Mouse (Mus musculus): Measurements from ENCODE around the gene Tssk4. TPM values are rescaled to one million over a fixed set of nuclear protein-coding genes. Genes with fewer than 3 reads are reported as not detected.
A peak's percentile ranks its signal among the peaks of the same experiment; 100 is the strongest.

The Tssk4 gene
- polyA plus RNA-seq, 1 experiment from 2014 or later, result 0.72 TPM

GRCm38 (mm10) chr14:55637795-55638194 is 12.2 kb upstream of the Tssk4 start, which contains the start of gene Gm49378:
Gene Gm49378, minus strand, starts transcription at chr14:55637895.
- H3K4me1 ChIP-seq (ENCODE audit: control insufficient read depth, insufficient read depth, low read length), result peaks cover 16% of the 10 kb centered on the region
- no peaks in the 10 kb centered on the region for H3K27me3 ChIP-seq (ENCODE audit: control insufficient read depth, insufficient read depth, low read length)
- no peak within 1 kb of the TSS for H3K4me3 ChIP-seq (ENCODE audit: low read length)
- H3K9me3 ChIP-seq (ENCODE audit: control insufficient read depth, low read length), result no peaks in the 10 kb centered on the region
- no peak for ATAC-seq (ENCODE audit: low FRiP score, low TSS enrichment)
- no peak within 1 kb of the TSS for H3K9ac ChIP-seq (ENCODE audit: low read depth, low read length)
- peaks cover 70% of the 10 kb centered on the region for H3K36me3 ChIP-seq (ENCODE audit: control insufficient read depth, insufficient read depth, low read length)
- 93% methylated on average over 9 of the region's 9 CpGs for WGBS
- no peak within 1 kb of the TSS for H3K27ac ChIP-seq (ENCODE audit: low read depth, low read length)
- H3K4me2 ChIP-seq (replicated peaks; ENCODE audit: low read depth, low read length), result no peak within 1 kb of the TSS

GRCm38 (mm10) chr14:55640816-55641215 is 9.2 kb upstream of the Tssk4 start:
- Histone ChIP-seq H3K27me3 (ENCODE audit: control insufficient read depth, insufficient read depth, low read length) (no peaks in the 10 kb centered on the region), H3K4me2 (replicated peaks; ENCODE audit: low read depth, low read length) (no peak overlapping the region), H3K4me3 (ENCODE audit: low read length) (no peak overlapping the region), H3K4me1 (ENCODE audit: control insufficient read depth, insufficient read depth, low read length) (peaks cover 22% of the 10 kb centered on the region), H3K9ac (ENCODE audit: low read depth, low read length) (no peak overlapping the region), H3K9me3 (ENCODE audit: control insufficient read depth, low read length) (no peaks in the 10 kb centered on the region), H3K36me3 (ENCODE audit: control insufficient read depth, insufficient read depth, low read length) (peaks cover 55% of the 10 kb centered on the region), H3K27ac (ENCODE audit: low read depth, low read length) (no peak overlapping the region)
- 96% methylated on average over 14 of the region's 14 CpGs for WGBS
- ATAC-seq (ENCODE audit: low FRiP score, low TSS enrichment), result no peak

- 95% methylated on average over 13 of the region's 13 CpGs for WGBS
Observed at GRCm38 (mm10) chr14:55641291-55641690, 8.7 kb upstream of the Tssk4 start.

GRCm38 (mm10) chr14:55642679-55643059 is 7.3 kb upstream of the Tssk4 start:
- 17% methylated on average over 8 of the region's 8 CpGs for WGBS
- peak overlapping the region; percentile 92 for H3K27ac ChIP-seq (ENCODE audit: low read depth, low read length)
- no peaks in the 10 kb centered on the region for H3K9me3 ChIP-seq (ENCODE audit: control insufficient read depth, low read length)

More at GRCm38 (mm10) chr14:55641291-55641690, 8.7 kb upstream of the Tssk4 start:
- peaks cover 17% of the 10 kb centered on the region for H3K4me1 ChIP-seq (ENCODE audit: control insufficient read depth, insufficient read depth, low read length)
- no peaks in the 10 kb centered on the region for H3K27me3 ChIP-seq (ENCODE audit: control insufficient read depth, insufficient read depth, low read length)
- H3K9me3 ChIP-seq (ENCODE audit: control insufficient read depth, low read length), result no peaks in the 10 kb centered on the region
- ATAC-seq (ENCODE audit: low FRiP score, low TSS enrichment), result no peak
- H3K36me3 ChIP-seq (ENCODE audit: control insufficient read depth, insufficient read depth, low read length), result peaks cover 55% of the 10 kb centered on the region
- H3K27ac ChIP-seq (ENCODE audit: low read depth, low read length), result no peak overlapping the region
- no peak overlapping the region for H3K4me3 ChIP-seq (ENCODE audit: low read length)
- H3K9ac ChIP-seq (ENCODE audit: low read depth, low read length), result no peak overlapping the region
- no peak overlapping the region for H3K4me2 ChIP-seq (replicated peaks; ENCODE audit: low read depth, low read length)

GRCm38 (mm10) chr14:55643060-55643907 is 6.7 kb upstream of the Tssk4 start, which contains the start of gene Tm9sf1:
Gene Tm9sf1, minus strand, starts transcription at chr14:55643806.
- Histone ChIP-seq H3K9ac (ENCODE audit: low read depth, low read length) (peak within 1 kb of the TSS; percentile 93), H3K9me3 (ENCODE audit: control insufficient read depth, low read length) (no peaks in the 10 kb centered on the region), H3K4me1 (ENCODE audit: control insufficient read depth, insufficient read depth, low read length) (peaks cover 16% of the 10 kb centered on the region), H3K27ac (ENCODE audit: low read depth, low read length) (peak within 1 kb of the TSS; percentile 92), H3K4me2 (replicated peaks; ENCODE audit: low read depth, low read length) (peak within 1 kb of the TSS; percentile 74), H3K4me3 (ENCODE audit: low read length) (peak within 1 kb of the TSS; percentile 58), H3K36me3 (ENCODE audit: control insufficient read depth, insufficient read depth, low read length) (peaks cover 42% of the 10 kb centered on the region), H3K27me3 (ENCODE audit: control insufficient read depth, insufficient read depth, low read length) (no peaks in the 10 kb centered on the region)
- WGBS, result under 1% methylated on average over 86 of the region's 89 CpGs
- ATAC-seq (ENCODE audit: low FRiP score, low TSS enrichment), result peak; percentile 86

More at GRCm38 (mm10) chr14:55642679-55643059, 7.3 kb upstream of the Tssk4 start:
- Histone ChIP-seq H3K27me3 (ENCODE audit: control insufficient read depth, insufficient read depth, low read length) (no peaks in the 10 kb centered on the region), H3K4me3 (ENCODE audit: low read length) (peak overlapping the region; percentile 58), H3K4me2 (replicated peaks; ENCODE audit: low read depth, low read length) (peak overlapping the region; percentile 74), H3K36me3 (ENCODE audit: control insufficient read depth, insufficient read depth, low read length) (peaks cover 48% of the 10 kb centered on the region), H3K4me1 (ENCODE audit: control insufficient read depth, insufficient read depth, low read length) (peaks cover 16% of the 10 kb centered on the region), H3K9ac (ENCODE audit: low read depth, low read length) (peak overlapping the region; percentile 93)
- ATAC-seq (ENCODE audit: low FRiP score, low TSS enrichment), result peak; percentile 40; the same call in 1 of the 2 replicates

GRCm38 (mm10) chr14:55644261-55644888 is 5.6 kb upstream of the Tssk4 start:
- H3K27ac ChIP-seq (ENCODE audit: low read depth, low read length), result peak overlapping the region; percentile 92; the same call in 1 of the 2 replicates
- H3K36me3 ChIP-seq (ENCODE audit: control insufficient read depth, insufficient read depth, low read length), result peaks cover 31% of the 10 kb centered on the region
- no peaks in the 10 kb centered on the region for H3K27me3 ChIP-seq (ENCODE audit: control insufficient read depth, insufficient read depth, low read length)
- H3K4me2 ChIP-seq (replicated peaks; ENCODE audit: low read depth, low read length), result peak overlapping the region; percentile 74
- H3K9me3 ChIP-seq (ENCODE audit: control insufficient read depth, low read length), result no peaks in the 10 kb centered on the region
- no peak for ATAC-seq (ENCODE audit: low FRiP score, low TSS enrichment)
- peak overlapping the region; percentile 93 for H3K9ac ChIP-seq (ENCODE audit: low read depth, low read length)
- peak overlapping the region; percentile 58 for H3K4me3 ChIP-seq (ENCODE audit: low read length)
- H3K4me1 ChIP-seq (ENCODE audit: control insufficient read depth, insufficient read depth, low read length), result peaks cover 16% of the 10 kb centered on the region
- WGBS, result 22% methylated on average over 17 of the region's 17 CpGs

GRCm38 (mm10) chr14:55651528-55651927 is 1.5 kb downstream of the Tssk4 start:
- Histone ChIP-seq H3K36me3 (ENCODE audit: control insufficient read depth, insufficient read depth, low read length) (peaks cover 4% of the 10 kb centered on the region; the same call in 1 of the 2 replicates), H3K27me3 (ENCODE audit: control insufficient read depth, insufficient read depth, low read length) (no peaks in the 10 kb centered on the region), H3K9ac (ENCODE audit: low read depth, low read length) (no peak overlapping the region), H3K9me3 (ENCODE audit: control insufficient read depth, low read length) (no peaks in the 10 kb centered on the region), H3K4me2 (replicated peaks; ENCODE audit: low read depth, low read length) (no peak overlapping the region), H3K4me1 (ENCODE audit: control insufficient read depth, insufficient read depth, low read length) (no peaks in the 10 kb centered on the region), H3K27ac (ENCODE audit: low read depth, low read length) (no peak overlapping the region), H3K4me3 (ENCODE audit: low read length) (no peak overlapping the region)
- ATAC-seq (ENCODE audit: low FRiP score, low TSS enrichment), result no peak
- WGBS, result 85% methylated on average over 7 of the region's 7 CpGs

- Histone ChIP-seq H3K4me3 (ENCODE audit: low read length) (no peak overlapping the region), H3K27ac (ENCODE audit: low read depth, low read length) (no peak overlapping the region), H3K36me3 (ENCODE audit: control insufficient read depth, insufficient read depth, low read length) (peaks cover 14% of the 10 kb centered on the region; the same call in 1 of the 2 replicates), H3K4me1 (ENCODE audit: control insufficient read depth, insufficient read depth, low read length) (peaks cover 5% of the 10 kb centered on the region; the same call in 1 of the 2 replicates), H3K9ac (ENCODE audit: low read depth, low read length) (no peak overlapping the region), H3K4me2 (replicated peaks; ENCODE audit: low read depth, low read length) (no peak overlapping the region), H3K9me3 (ENCODE audit: control insufficient read depth, low read length) (no peaks in the 10 kb centered on the region), H3K27me3 (ENCODE audit: control insufficient read depth, insufficient read depth, low read length) (no peaks in the 10 kb centered on the region)
- ATAC-seq (ENCODE audit: low FRiP score, low TSS enrichment), result no peak
- WGBS, result 92% methylated on average over 3 of the region's 3 CpGs
Observed at GRCm38 (mm10) chr14:55656935-55657334, 7.0 kb downstream of the Tssk4 start.

Measured in kidney, embryonic 14.5 days (tissue).